Mouse (Mus musculus): ENCODE measurements around the gene Tnxb.
"Not testable (repeated sequence)": the region's sequence is repeated elsewhere in the genome, so short reads cannot be mapped to it uniquely, and the experiment has no call there.

Tnxb gene

GRCm38 (mm10) chr17:34729779-34730553 is 59.6 kb downstream of the Tnxb start:
- not testable (repeated sequence) for DNase-seq (ENCODE audit: low spot score in 2 of 2)

- DNase-seq (ENCODE audit: low spot score in 2 of 2), result not testable (repeated sequence)
These were observed 67.1 kb downstream of the Tnxb start for GRCm38 (mm10) chr17:34737466-34737865.

DNA sequence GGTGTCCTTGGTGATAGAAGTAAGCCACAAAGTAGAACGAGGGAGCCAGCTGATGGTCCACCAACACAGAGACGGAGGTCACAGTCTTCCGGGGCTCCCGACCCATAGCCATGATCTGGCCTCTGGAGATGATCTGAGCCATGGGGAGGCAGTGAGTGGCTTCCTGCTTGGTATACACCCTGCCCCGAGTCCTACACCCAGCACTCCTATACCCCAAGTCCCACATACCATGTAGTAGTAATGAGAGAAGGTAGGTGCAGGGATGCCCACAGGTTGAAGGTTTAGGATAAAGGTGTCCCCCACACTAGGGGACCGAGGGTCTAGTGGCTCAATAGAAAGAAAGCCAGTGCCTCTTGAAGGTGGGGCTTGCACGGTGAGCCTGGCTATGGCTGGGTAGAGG is 69.4 kb downstream of the Tnxb start:
- DNase-seq (ENCODE audit: low spot score in 2 of 2), result not testable (repeated sequence)

DNA sequence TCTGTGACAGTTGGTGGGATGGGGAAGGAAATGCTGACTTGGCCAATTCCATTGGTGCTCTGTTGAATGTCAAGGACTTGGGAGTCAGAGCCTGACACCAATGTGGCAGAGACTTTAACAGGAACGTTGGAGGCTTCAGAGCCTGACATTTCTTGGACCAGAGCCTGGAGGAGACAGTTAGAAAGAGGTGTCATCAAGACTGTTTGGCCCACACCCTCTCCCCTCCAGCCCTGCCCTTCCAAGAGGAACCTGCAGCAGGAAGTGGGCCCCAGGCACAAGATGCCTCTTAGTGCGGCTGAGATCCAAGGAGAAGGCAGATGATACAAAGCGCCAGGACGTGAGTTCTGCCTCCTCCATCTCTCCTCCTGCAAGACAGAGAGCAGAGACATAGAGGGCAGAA is 69.9 kb downstream of the Tnxb start:
- no peak for DNase-seq (ENCODE audit: low spot score in 2 of 2)

GRCm38 (mm10) chr17:34743719-34744118 is 73.4 kb downstream of the Tnxb start, which contains the start of gene C4b:
Gene C4b, minus strand, starts transcription at chr17:34743882.
- no peak for DNase-seq (ENCODE audit: low spot score in 2 of 2)

DNA sequence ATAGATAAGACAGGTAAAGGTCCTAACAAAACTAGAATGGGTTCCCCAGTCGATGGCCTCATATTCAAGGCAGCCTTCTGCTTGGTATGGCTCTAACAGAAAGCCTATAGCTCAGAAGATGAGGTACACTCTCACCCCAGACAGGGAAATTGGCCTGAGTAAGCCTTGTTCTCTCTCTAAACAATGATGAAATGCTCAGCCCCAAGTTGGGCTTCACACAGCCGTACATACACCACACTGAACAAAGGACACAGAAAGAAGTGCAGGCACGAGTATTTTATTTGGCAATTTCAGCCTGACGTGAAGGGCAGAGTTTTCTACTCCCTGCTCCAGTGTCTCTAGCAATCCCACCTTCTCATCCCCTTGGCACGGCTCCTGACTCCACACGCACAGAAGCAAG is 73.9 kb downstream of the Tnxb start:
- no peak for DNase-seq (ENCODE audit: low spot score in 2 of 2)

- DNase-seq (ENCODE audit: low spot score in 2 of 2), result not testable (repeated sequence)
These were observed 74.3 kb downstream of the Tnxb start for GRCm38 (mm10) chr17:34744611-34745010.

DNA sequence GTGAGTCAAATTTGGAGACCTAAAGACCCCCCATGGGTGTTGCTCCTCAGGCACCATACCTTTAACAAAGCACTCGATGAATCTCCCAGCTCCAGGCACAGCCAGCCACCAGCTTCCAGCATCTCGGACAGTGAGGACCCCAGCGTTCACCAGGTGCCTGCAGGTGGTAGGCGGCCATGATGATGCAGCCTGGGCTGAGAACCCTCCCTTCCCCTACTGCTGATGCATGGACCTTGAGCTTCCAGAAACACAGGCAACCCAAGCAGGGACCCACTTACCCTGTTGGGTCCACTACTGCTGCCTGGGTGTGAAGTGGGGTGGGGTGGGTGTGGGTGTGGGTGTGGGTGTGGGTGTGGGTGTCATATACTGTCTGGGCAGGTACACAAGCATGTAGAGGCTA is 74.8 kb downstream of the Tnxb start:
- DNase-seq (ENCODE audit: low spot score in 2 of 2), result not testable (repeated sequence)

GRCm38 (mm10) chr17:34746531-34746930 is 76.2 kb downstream of the Tnxb start:
- DNase-seq (ENCODE audit: low spot score in 2 of 2), result no peak

- no peak for DNase-seq (ENCODE audit: low spot score in 2 of 2)
These were observed 91.1 kb downstream of the Tnxb start for GRCm38 (mm10) chr17:34761471-34761870.

Data from frontal cortex, postnatal 36 days (tissue).